Comparison of ENCODE assay signal across 9 mouse cellular contexts in genomic region chr1:74950576-74951490, GRCm38 (mm10). TPM values are rescaled to one million over a fixed set of nuclear protein-coding genes. Genes with fewer than 3 reads are reported as not detected.
DNase-seq lines count a peak whose midpoint lies in the region; ATAC-seq lines count a peak whose summit lies in the region.
"Had no signal": no experiment of that assay in that cellular context is flagged by ENCODE, and none has a peak within 500 bp of the region (broad histone marks: within the 10 kb centered on the region; RNA-seq: fewer than 3 reads in every experiment).

No protein-coding gene starts in this region.

- H3K9ac ChIP-seq in limb, embryonic 12.5 days (replicated peaks): peak overlapping the region; percentile 48
- H3K9ac ChIP-seq in stomach, embryonic 15.5 days: 0 out of 2 replicates have a peak overlapping the region, but pooled peaks have one; percentile 9

- H3K27ac ChIP-seq in hindbrain, embryonic 10.5 days: no peak overlapping the region
- no peak overlapping the region for H3K27ac ChIP-seq in limb, embryonic 12.5 days
- H3K27ac ChIP-seq in stomach, embryonic 15.5 days: peak overlapping the region; percentile 78

- H3K4me3 ChIP-seq in hindbrain, embryonic 10.5 days: peak overlapping the region; percentile 51
- H3K4me3 ChIP-seq in limb, embryonic 12.5 days (replicated peaks): peak overlapping the region; percentile 44
- H3K4me3 ChIP-seq in stomach, embryonic 15.5 days (replicated peaks): peak overlapping the region; percentile 49
- H3K4me3 ChIP-seq: myocyte had no signal

- no peaks in the 10 kb centered on the region for H3K9me3 ChIP-seq in hindbrain, embryonic 10.5 days
- H3K9me3 ChIP-seq in limb, embryonic 12.5 days: no peaks in the 10 kb centered on the region
- no peaks in the 10 kb centered on the region for H3K9me3 ChIP-seq in stomach, embryonic 15.5 days

- ATAC-seq in limb, embryonic 12.5 days (ENCODE audit: insufficient number of reproducible peaks, insufficient read depth, low FRiP score, low TSS enrichment, low read depth): no peak
- ATAC-seq in stomach, embryonic 15.5 days (ENCODE audit: insufficient read depth, low FRiP score, low read depth): peak; percentile 5; the same call in 1 of the 2 replicates
- ATAC-seq in activated CD4-positive, CD25-positive, alpha-beta regulatory T cell, adult 4 months: no peak

- peaks cover 98% of the 10 kb centered on the region for H3K27me3 ChIP-seq in hindbrain, embryonic 10.5 days (ENCODE audit: insufficient read depth, poor library complexity, severe bottlenecking)
- peaks cover 97% of the 10 kb centered on the region for H3K27me3 ChIP-seq in limb, embryonic 12.5 days
- H3K27me3 ChIP-seq in stomach, embryonic 15.5 days (replicated peaks): peaks cover 85% of the 10 kb centered on the region

- peak; percentile 30 for DNase-seq in retina, postnatal 1 day
- no peak for DNase-seq in retina, embryonic 14.5 days (ENCODE audit: low spot score)
- DNase-seq in hindbrain, embryonic 10.5 days (ENCODE audit: low spot score): peak; percentile 49
- DNase-seq in gastrocnemius, postnatal 10 days: no peak
- no peak for DNase-seq in lung, postnatal 10 days

- 1% methylated on average over 84 of the region's 84 CpGs for WGBS in hindbrain, embryonic 10.5 days
- WGBS in limb, embryonic 12.5 days: under 1% methylated on average over 84 of the region's 84 CpGs
- 1% methylated on average over 78 of the region's 84 CpGs for WGBS in stomach, embryonic 15.5 days

- peaks cover 45% of the 10 kb centered on the region for H3K4me1 ChIP-seq in hindbrain, embryonic 10.5 days (replicated peaks)
- peaks cover 21% of the 10 kb centered on the region for H3K4me1 ChIP-seq in limb, embryonic 12.5 days (replicated peaks)
- H3K4me1 ChIP-seq in stomach, embryonic 15.5 days: peaks cover 29% of the 10 kb centered on the region

- H3K36me3 ChIP-seq in hindbrain, embryonic 10.5 days: no peaks in the 10 kb centered on the region
- H3K36me3 ChIP-seq in limb, embryonic 12.5 days: no peaks in the 10 kb centered on the region
- H3K36me3 ChIP-seq in stomach, embryonic 15.5 days: no peaks in the 10 kb centered on the region

- peak overlapping the region; percentile 74 for H3K4me2 ChIP-seq in limb, embryonic 12.5 days
- peak overlapping the region; percentile 80 for H3K4me2 ChIP-seq in stomach, embryonic 15.5 days

RNA-seq across cellular contexts. Expression of gene Ihh, which starts 0.6 kb away (rescaled TPM):
- 0.12 TPM in 2 replicates for polyA plus RNA-seq in hindbrain, embryonic 10.5 days (2016; fragmentation: Nextera tagmentation; extraction: Ambion mirVana)
- polyA plus RNA-seq in limb, embryonic 12.5 days (2016; fragmentation: Nextera tagmentation; extraction: Ambion mirVana): 3.3 and 6.5 TPM in 2 replicates
- polyA plus RNA-seq in stomach, embryonic 15.5 days (2015; fragmentation: Nextera tagmentation; extraction: Ambion mirVana): 24.3 and 31.0 TPM in 2 replicates
- total RNA-seq in gastrocnemius, postnatal 10 days (2021): under 1 TPM; 0.16 to 0.23 TPM
- polyA plus RNA-seq in activated CD4-positive, CD25-positive, alpha-beta regulatory T cell, adult 4 months (2017; shearing (Covaris generic)): not detected

RNA-seq across cellular contexts. Expression of gene Cfap65, which starts 15.4 kb away (rescaled TPM):
- polyA plus RNA-seq in hindbrain, embryonic 10.5 days (2016; fragmentation: Nextera tagmentation; extraction: Ambion mirVana): 0.50 and 1.7 TPM in 2 replicates
- not detected in 2 replicates for polyA plus RNA-seq in limb, embryonic 12.5 days (2016; fragmentation: Nextera tagmentation; extraction: Ambion mirVana)
- polyA plus RNA-seq in stomach, embryonic 15.5 days (2015; fragmentation: Nextera tagmentation; extraction: Ambion mirVana): 0.06 TPM in 1 of 2 replicates, not detected in the other
- not detected for total RNA-seq in gastrocnemius, postnatal 10 days (2021)
- polyA plus RNA-seq in activated CD4-positive, CD25-positive, alpha-beta regulatory T cell, adult 4 months (2017; shearing (Covaris generic)): under 1 TPM in 1 of 2 experiments, not detected in 1; 0.07 TPM
- polyA plus RNA-seq: myocyte had no signal

RNA-seq across cellular contexts. Expression of gene Cryba2, which starts 57.9 kb away (rescaled TPM):
- not detected in 2 replicates for polyA plus RNA-seq in hindbrain, embryonic 10.5 days (2016; fragmentation: Nextera tagmentation; extraction: Ambion mirVana)
- polyA plus RNA-seq in limb, embryonic 12.5 days (2016; fragmentation: Nextera tagmentation; extraction: Ambion mirVana): not detected in 2 replicates
- 2.2 and 3.9 TPM in 2 replicates for polyA plus RNA-seq in stomach, embryonic 15.5 days (2015; fragmentation: Nextera tagmentation; extraction: Ambion mirVana)
- not detected for total RNA-seq in gastrocnemius, postnatal 10 days (2021)
- polyA plus RNA-seq in activated CD4-positive, CD25-positive, alpha-beta regulatory T cell, adult 4 months (2017; shearing (Covaris generic)): not detected
- polyA plus RNA-seq: myocyte had no signal

Comparison
In these comparisons a context has a peak if more than half of its experiments do, and no peak if none do; other contexts are left out.
1. DNase-seq: peak in retina, postnatal 1 day (single experiment) and hindbrain, embryonic 10.5 days (single experiment); none in retina, embryonic 14.5 days (single experiment), gastrocnemius, postnatal 10 days (single experiment) and lung, postnatal 10 days (single experiment).
2. Peak in every context shown above with its lines, with median percentiles within 50 percentile points of each other: H3K4me3 ChIP-seq.